Mouse (Mus musculus): Measurements from ENCODE around the gene Cacna1d.

GRCm38 (mm10) chr14:30256486-30256885, 234.8 kb downstream of the Cacna1d start:
- TF ChIP-seq CTCF (IDR thresholded peaks at IDR 0.05; ENCODE audit: low read depth) (no peak), EP300 (optimal IDR thresholded peaks at IDR 0.05) (no peak)

Measured in stomach, postnatal 0 days (tissue).